Mouse (Mus musculus) ES-E14 (cell line): ENCODE measurements around the gene Srp68. TPM values are rescaled to one million over a fixed set of nuclear protein-coding genes. Genes with fewer than 3 reads are reported as not detected.

Experiments
- DNase-seq: peaks from one replicate; pipeline ENCODE4 v3.0.0-alpha.2; 2013; ENCODE audit warnings: low read depth, low spot score
- H3K27ac ChIP-seq: 2 replicates; pipeline ENCODE4 v1.5.1; 2012; ENCODE audit warnings: low read depth, mild to moderate bottlenecking, low read length, moderate library complexity, mixed read lengths; ENCODE audit not compliant: poor library complexity, insufficient read depth, severe bottlenecking
- H3K36me3 ChIP-seq: 2 replicates; pipeline ENCODE4 v1.6.1; 2012; ENCODE audit warnings: mild to moderate bottlenecking, low read length, moderate library complexity, mixed read lengths; ENCODE audit not compliant: control insufficient read depth, poor library complexity, insufficient read depth, severe bottlenecking
- H3K4me1 ChIP-seq, 2 experiments: fragments of 150-350 bp in 1 of 2; sonication (generic) in 1 of 2; 2 replicates each; pipeline ENCODE4 v1.6.1; 2012; ENCODE audit warnings: low read length in 2 of 2, mild to moderate bottlenecking in 1 of 2, mixed read lengths in 1 of 2; ENCODE audit not compliant: control insufficient read depth in 2 of 2, insufficient read depth in 2 of 2, poor library complexity in 1 of 2
- H3K4me3 ChIP-seq, 2 experiments: fragments of 150-350 bp in 1 of 2; sonication (generic) in 1 of 2; 2 replicates each; pipeline ENCODE4 v1.5.1; 2012; ENCODE audit warnings: low read length in 2 of 2, low read depth in 1 of 2, mild to moderate bottlenecking in 1 of 2, mixed read lengths in 1 of 2; ENCODE audit not compliant: insufficient read depth in 1 of 2, poor library complexity in 1 of 2, severe bottlenecking in 1 of 2
- H3K9ac ChIP-seq: 2 replicates; pipeline ENCODE4 v1.6.1; 2012; ENCODE audit warnings: low read depth, mild to moderate bottlenecking, low read length, mixed read lengths; ENCODE audit not compliant: poor library complexity, insufficient read depth, severe bottlenecking
- H3K9me3 ChIP-seq: fragments of 150-350 bp; sonication (generic); 2 replicates; pipeline ENCODE4 v1.6.1; 2012; ENCODE audit warnings: low read depth, mild to moderate bottlenecking, low read length; ENCODE audit not compliant: control insufficient read depth, insufficient read depth
- CHD2 ChIP-seq: IDR thresholded peaks from 2 replicates; pipeline ENCODE4 v1.6.1; 2014; ENCODE audit warnings: mild to moderate bottlenecking, low read depth, low read length, inconsistent platforms
- HCFC1 ChIP-seq: IDR thresholded peaks from 2 replicates; pipeline ENCODE4 v1.6.1; 2012; ENCODE audit warnings: low read length, inconsistent platforms, borderline replicate concordance; ENCODE audit not compliant: insufficient read depth
- MAFK ChIP-seq: IDR thresholded peaks from 2 replicates; pipeline ENCODE4 v1.6.1; 2014; ENCODE audit warnings: mild to moderate bottlenecking, low read depth, low read length, inconsistent platforms; ENCODE audit not compliant: insufficient read depth
- ZC3H11A ChIP-seq: IDR thresholded peaks from 2 replicates; pipeline ENCODE4 v1.6.1; 2012; ENCODE audit warnings: low read depth, mild to moderate bottlenecking, inconsistent platforms, low read length, borderline replicate concordance
- ZNF384 ChIP-seq: IDR thresholded peaks from 2 replicates; pipeline ENCODE4 v1.6.1; 2012; ENCODE audit warnings: low read depth, low read length, inconsistent platforms
- in situ Hi-C, 2 experiments: fragments of 600-800 bp; cut with MboI; formaldehyde crosslinking; loops; one replicate each; pipeline ENCODE4 v1.15.1; 2025; ENCODE audit warnings: low sequenced_read_pairs in 2 of 2, inconsistent platforms in 1 of 2; ENCODE audit not compliant: unreplicated experiment in 2 of 2
- total RNA-seq: library from RNA; depleted of rRNA; stranded (reverse); fragments of 300-350 nt; gene quantifications from 2 replicates; pipeline ENCODE4 v1.2.3, GENCODE M21; 2012

The Srp68 gene
- total RNA-seq, 1 experiment, result 38.2 TPM

DNA sequence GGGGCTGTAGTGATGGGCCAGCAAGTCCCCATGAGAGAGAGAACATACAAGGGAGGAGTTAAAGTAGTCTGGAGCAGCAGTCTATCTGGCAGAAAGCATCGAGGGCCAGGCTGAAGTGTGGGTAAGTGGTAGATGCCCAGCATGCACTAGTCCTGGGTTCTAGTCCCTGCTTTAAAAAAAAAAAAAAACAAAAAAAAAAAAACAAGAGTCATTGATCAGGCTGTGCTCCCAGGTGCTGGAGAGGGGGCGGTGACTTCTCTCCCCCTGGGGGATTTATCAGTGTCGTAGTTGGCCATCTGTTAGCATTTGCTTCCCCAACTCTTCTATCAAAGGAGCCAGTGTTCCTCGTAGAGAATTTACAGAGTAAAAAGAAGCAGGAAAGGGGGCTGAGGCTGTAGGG lies 67.3 kb downstream of the Srp68 start:
- DNase-seq, result no peak
- Histone ChIP-seq H3K36me3 (no peaks in the 10 kb centered on the region; the same call in 1 of the 2 replicates), H3K9me3 (no peaks in the 10 kb centered on the region), H3K4me3 (no peak overlapping the region), H3K4me1 (peaks cover 0 to 7% of the 10 kb centered on the region in 2 experiments; a peak in 1 of 4 replicates), H3K9ac (no peak overlapping the region), H3K27ac (no peak overlapping the region)
- TF ChIP-seq MAFK (no peak), CHD2 (no peak), ZNF384 (no peak), HCFC1 (no peak), ZC3H11A (no peak)
- in situ Hi-C loops, result no loop called here

DNA sequence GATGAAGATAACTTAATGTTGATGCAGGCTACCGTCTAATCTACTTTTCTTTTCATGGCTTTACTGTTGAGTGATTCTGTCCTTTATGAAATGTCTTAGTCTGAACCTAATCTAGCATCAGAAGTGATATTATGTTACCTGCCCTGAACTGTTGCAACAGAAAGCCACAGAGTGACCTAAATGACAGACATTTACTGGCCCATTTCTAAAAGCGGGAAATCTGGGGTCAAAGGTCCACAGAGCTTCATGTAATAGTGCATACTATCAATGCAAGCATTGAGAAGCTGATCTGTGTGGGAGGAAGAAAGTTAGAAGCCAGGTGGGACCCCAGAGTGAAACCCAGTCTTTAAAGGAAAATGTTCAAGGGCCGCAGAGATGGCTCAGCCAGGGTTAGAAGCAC lies 70.9 kb downstream of the Srp68 start:
- TF ChIP-seq ZC3H11A, result no peak
- TF ChIP-seq HCFC1, result no peak
- no peak for TF ChIP-seq CHD2
- TF ChIP-seq MAFK, result no peak
- TF ChIP-seq ZNF384, result no peak
- DNase-seq, result no peak
- Histone ChIP-seq H3K9ac (no peak overlapping the region), H3K4me1 (peaks cover 0 to 3% of the 10 kb centered on the region in 2 experiments; a peak in 1 of 4 replicates), H3K9me3 (no peaks in the 10 kb centered on the region), H3K36me3 (no peaks in the 10 kb centered on the region; the same call in 1 of the 2 replicates), H3K27ac (no peak overlapping the region), H3K4me3 (no peak overlapping the region)
- in situ Hi-C loops, result no loop called here

GRCm38 (mm10) chr11:116201151-116201550 lies 72.9 kb downstream of the Srp68 start:
- Histone ChIP-seq H3K9ac (no peak overlapping the region), H3K36me3 (no peaks in the 10 kb centered on the region; the same call in 1 of the 2 replicates), H3K27ac (no peak overlapping the region), H3K9me3 (no peaks in the 10 kb centered on the region), H3K4me1 (peaks cover 0 to 3% of the 10 kb centered on the region in 2 experiments; a peak in 1 of 4 replicates), H3K4me3 (no peak overlapping the region)
- TF ChIP-seq MAFK, result no peak
- no peak for TF ChIP-seq ZC3H11A
- TF ChIP-seq ZNF384, result no peak
- in situ Hi-C loops, result no loop called here
- no peak for DNase-seq

DNA sequence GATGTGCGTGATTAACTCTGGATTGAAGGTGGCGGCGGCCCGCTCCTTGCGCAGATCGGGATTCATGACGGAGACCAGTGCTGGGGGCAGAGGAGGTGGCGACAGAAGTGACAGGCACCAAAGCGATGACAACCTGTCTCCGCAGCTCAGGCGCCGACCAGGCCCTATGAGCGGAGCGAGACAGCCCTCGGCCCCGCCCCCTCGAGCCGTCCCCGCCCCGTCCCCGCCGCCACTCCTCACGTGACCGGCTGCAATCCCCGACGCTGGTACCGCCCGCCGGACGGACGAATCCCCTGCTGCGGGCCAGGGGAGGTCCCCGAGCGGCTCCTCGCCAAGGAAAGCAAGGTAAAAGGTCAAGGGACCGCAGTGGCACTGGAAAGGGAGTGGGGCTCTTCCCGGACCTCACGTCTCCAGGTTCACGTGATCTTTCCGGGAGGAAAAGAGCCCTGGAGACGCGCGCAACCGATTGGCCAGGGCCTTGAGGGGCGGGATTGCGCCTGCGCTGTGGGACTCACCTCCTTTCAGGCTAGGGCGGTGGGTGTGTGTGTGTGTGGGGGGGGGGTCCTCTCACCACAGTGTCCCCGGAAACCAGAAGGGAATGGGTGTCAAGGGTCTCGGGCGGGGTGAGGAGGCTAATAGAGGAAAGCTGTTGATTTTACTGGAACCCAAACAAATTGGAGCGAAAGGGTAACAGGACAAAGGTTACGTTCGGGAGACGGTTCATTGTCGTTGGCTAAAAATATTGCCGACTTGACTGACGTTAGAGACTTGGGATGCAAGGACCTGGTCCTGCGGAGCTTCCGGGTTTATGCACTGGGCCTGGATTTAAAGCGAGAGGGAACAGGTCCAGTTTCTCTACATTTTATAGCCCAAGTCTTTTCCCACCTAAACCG lies 75.1 kb downstream of the Srp68 start, which contains the start of the genes Ten1 and Acox1:
Gene Ten1 (plus strand): TSS at position 217 of the 893 bp plus-strand sequence.
Gene Acox1 (minus strand): TSS at position 407 of the 893 bp plus-strand sequence.
- peak within 1 kb of the TSS; percentile 92 to 97 for H3K4me3 ChIP-seq
- DNase-seq, result peak; percentile 94
- no peaks in the 10 kb centered on the region for H3K36me3 ChIP-seq
- in situ Hi-C loops, result no loop called here
- TF ChIP-seq CHD2, result 0 out of 2 replicates have a peak, but pooled peaks have one; percentile 27
- no peak for TF ChIP-seq ZNF384
- H3K9ac ChIP-seq, result peak within 1 kb of the TSS; percentile 96
- peaks cover 0 to 5% of the 10 kb centered on the region in 2 experiments; a peak in 2 of 4 replicates for H3K4me1 ChIP-seq
- no peaks in the 10 kb centered on the region for H3K9me3 ChIP-seq
- peak within 1 kb of the TSS; percentile 96 for H3K27ac ChIP-seq
